Mouse (Mus musculus) layer of hippocampus, adult 18-20 months (tissue): ENCODE measurements at regions not wholly inside any gene's neighbourhood (a gene's known extent, or its start where the extent isn't known, plus 50 kb on each side); places are given as distances from the start of the nearest gene placed in this dataset.

Experiments used
- DNase-seq, 2 experiments: peaks; one replicate each; pipeline ENCODE4 v3.0.0; 2022; ENCODE audit warnings: low spot score in 2 of 2

- no peak for DNase-seq
Observed at GRCm38 (mm10) chr14:61995253-61995652, 297.1 kb upstream of the Rnaseh2b start.

- DNase-seq = no peak
Observed at GRCm38 (mm10) chr14:61997736-61998135, 294.7 kb upstream of the Rnaseh2b start.

- no peak for DNase-seq
Observed at GRCm38 (mm10) chr14:61998259-61998658, 294.1 kb upstream of the Rnaseh2b start.

DNA sequence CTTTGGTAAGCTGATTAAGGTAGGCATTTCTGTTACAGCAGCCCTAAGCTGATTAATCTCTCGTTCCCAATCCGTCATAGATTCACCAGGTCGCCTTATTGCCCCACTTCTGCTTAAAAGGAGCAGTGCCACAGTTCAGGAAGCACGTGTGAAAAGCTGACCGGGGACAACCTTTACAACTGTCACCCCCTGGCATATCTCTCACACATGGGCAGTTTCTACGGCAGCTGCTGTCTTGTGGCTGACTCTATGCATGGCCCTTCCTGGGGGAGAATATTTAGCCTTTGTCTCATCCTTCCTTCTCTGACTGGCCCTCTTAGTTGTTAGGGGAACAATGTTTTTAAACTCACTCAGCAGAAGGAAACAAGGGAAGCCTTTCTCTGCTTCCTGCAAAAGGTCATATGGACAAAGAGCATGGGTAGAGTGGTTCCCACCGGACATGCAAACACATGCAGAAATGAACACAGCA is 290.9 kb upstream of the Rnaseh2b start:
- DNase-seq = no peak

- DNase-seq = no peak
Observed at GRCm38 (mm10) chr14:62002131-62002530, 290.3 kb upstream of the Rnaseh2b start.

- peak; percentile 5 to 69 for DNase-seq
Observed at GRCm38 (mm10) chr14:62003013-62003781, 289.2 kb upstream of the Rnaseh2b start.

GRCm38 (mm10) chr14:62003797-62004196 is 288.6 kb upstream of the Rnaseh2b start:
- no peak for DNase-seq

- no peak for DNase-seq
Observed at GRCm38 (mm10) chr14:62008707-62009106, 283.7 kb upstream of the Rnaseh2b start.

DNA sequence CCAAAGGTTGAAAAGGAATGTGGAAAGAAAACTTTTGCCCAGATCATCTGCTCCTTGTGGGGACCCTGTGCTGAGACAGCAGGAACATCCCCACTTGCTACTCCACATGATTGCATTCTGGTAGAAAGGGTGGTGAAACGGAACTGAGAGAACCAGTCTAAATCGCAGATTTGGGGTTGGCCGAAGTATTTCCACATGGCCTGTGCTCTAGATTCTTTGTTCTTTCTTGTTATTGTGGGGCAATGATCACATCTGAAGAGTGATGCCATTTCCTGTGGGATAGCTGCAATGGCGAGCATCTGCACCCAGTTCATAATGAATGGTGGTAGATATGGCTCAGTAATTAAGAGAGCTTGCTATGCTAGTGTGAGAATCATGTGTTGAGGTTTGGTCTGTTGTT is 273.6 kb upstream of the Rnaseh2b start:
- no peak for DNase-seq

GRCm38 (mm10) chr14:62020996-62021395 is 271.4 kb upstream of the Rnaseh2b start:
- DNase-seq = no peak

DNA sequence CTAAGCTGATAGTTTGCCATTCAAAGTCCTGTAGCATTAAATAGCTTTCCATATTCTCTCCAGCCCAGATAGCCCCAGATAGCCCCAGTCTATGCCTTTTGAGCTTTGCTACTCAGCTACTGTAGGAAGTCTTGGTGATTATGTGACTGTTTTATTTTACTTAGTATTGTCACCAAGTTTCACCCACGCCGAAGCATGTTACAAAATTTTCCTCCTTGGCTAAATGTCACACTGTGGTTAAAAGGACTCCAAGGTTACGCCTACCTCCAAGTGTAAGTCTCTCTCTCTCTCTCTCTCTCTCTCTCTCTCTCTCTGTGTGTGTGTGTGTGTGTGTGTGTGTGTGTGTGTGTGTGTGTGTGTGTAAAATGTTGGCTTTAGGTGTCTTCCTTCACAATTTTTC is 270.2 kb upstream of the Rnaseh2b start:
- no peak for DNase-seq

DNA sequence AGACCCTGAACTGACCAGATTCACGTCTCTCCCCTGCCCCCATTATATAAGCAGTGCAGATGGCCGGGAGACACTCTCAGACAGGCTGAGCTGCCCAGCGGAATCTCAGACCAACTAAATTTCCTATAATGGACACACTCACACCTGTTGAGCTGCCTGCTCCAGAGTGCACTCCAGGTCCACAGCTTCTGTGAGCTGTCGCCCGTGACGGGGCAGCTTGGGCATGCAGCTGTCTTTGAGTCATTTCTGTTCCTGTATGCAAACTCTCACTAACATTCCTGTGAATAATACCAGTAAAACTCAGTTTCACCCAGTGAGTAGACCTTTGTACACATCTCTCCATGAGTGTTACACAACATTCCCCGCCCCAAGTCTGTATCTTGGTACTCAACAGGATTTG is 269.4 kb upstream of the Rnaseh2b start:
- no peak for DNase-seq

DNA sequence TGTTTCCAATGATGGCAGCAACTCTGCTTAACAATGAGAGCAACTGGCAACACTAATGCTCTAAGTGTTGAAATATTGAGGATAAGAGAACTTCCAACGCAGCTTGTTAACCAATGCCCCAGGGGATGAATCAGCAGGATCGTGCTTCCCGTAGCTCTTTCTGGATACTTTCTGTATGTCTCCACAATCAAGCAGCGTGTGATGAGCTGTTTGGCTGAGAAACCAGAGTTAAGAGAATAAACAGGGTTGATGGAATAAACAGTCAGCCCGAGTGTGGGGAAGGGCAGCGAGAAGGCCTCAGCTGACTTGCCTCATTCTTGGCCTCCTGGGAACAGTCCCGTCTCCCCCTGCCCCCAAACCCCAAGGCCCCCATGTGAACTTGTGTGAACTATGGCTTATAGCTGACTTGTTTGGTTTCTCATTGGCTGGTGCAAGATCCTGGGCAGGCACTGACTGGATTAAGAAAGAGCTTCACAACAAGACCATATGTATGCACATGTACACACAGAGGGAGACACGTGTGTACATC is 264.6 kb upstream of the Rnaseh2b start:
- no peak for DNase-seq

- DNase-seq = no peak
Observed at GRCm38 (mm10) chr14:62030059-62030458, 262.3 kb upstream of the Rnaseh2b start.

DNA sequence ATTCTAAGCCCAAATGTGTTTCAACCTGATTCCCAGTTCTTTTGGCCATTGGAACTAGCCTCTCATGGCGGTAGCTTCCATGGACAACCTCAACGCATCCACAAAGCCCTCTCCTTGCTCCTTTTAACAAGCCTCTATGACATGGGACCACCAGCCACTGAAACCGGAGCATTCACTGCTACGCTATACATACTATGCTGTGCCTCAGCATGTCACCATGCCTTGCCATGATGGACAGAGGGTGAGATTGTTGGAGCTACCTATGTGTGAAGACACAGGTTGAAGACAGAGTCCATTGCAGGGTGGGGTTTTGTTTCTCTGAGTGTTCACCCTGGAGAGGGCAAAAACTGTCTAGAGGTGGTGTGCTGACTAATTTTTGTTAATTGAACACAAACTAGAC is 258.7 kb upstream of the Rnaseh2b start:
- DNase-seq = no peak

DNA sequence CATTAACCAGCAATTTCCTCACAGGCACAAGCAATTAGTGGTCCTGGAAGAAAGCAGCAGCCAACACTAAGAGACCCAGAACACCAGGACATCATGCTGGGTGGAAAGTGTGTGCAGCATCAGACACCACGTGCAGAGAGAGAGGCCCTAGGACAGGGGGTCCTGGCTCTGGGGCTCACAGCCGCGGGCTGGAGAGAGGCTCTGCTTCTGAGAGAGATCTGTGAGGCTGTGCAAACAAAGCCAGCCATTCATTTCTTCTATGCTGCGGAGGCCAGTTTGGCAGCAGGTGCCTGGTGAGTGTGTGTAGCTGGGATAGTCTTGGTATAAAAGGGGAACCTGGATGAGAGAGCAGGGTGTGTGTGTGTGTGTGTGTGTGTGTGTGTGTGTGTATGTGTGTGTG is 257.7 kb upstream of the Rnaseh2b start:
- DNase-seq = peak in 1 of 2 experiments; percentile 12

DNA sequence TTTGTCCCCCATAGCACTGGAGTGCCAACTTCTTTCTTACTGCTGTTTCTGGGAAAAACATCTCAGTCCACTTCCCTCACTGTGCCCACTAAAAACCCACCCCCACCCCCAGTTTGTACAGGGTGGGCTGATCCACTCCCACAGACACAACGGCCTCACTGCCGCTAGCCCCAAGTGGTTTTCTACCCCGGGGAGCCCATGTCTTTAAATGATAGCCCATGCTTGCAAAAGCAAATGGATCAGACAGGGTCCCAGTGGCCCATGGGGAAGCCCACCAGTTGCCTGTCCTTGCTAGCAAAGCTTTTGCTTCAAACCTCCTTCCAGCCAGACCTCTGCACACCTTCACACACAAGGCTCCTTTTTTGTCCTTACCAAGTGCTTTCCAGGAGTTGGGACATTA is 257.0 kb upstream of the Rnaseh2b start:
- no peak for DNase-seq

DNA sequence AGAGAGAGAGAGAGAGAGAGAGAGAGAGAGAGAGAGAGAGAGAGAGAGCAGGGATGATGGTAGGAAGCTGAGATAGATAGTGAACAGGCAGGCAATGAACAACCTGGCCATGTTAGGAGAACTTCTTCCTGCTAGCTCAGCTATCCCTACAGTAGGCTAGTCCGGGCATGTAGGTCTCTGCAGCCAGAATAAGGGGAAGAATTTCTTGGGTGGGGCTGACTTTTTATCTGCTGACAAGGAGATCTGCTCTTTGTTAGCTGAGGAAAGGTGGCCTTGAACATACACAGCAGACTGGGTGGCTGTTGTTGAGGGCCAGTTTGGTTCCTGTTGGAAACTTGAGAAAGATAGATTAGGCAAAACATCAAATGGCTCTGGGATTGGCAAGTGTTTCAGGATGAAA is 254.9 kb upstream of the Rnaseh2b start:
- no peak for DNase-seq

DNA sequence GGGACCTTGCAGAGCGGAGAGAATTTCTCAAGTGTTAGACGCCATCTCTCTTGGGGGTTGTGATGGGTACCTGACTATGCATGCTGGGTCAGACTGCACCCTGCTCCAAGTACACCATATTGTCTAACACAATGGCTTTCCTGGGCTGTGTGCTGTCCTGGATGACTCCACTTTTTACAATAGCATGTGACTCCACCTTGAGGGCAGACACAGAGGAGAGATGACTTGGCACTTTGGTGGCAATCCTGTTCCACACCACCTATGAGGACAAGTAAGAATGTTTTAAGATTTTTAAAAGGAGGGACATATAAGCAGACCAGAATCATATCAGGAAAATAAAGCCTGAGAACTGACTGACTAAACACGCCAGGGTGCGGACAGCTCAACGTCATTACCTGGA is 254.5 kb upstream of the Rnaseh2b start:
- DNase-seq = no peak

- DNase-seq = peak; percentile 50 to 88
Observed at GRCm38 (mm10) chr14:62042305-62043116, 249.9 kb upstream of the Rnaseh2b start.

- DNase-seq = no peak
Observed at GRCm38 (mm10) chr14:62043117-62043422, 249.3 kb upstream of the Rnaseh2b start.

DNA sequence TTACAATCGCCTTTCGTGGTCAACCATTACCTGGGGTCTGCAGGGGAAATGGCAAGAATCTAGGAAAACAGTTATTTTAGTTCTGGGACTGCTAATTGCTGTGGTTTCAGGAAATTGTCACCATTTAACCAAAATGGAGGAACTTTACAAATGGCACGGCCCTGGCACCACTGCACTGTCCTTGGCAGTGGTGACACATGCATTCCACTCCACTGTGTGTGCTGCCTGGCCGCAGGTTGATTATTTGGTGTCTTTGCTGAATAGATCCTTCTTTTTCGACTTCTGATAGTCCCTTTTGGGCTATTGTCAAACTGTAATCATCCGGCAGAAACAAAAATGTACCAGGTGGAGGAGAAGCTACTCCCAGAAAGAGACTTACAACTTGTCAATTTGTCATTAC is 241.4 kb upstream of the Rnaseh2b start:
- no peak for DNase-seq
